Mouse (Mus musculus) liver, postnatal 0 days (tissue): ENCODE data around the gene Dzank1. TPM values are rescaled to one million over a fixed set of nuclear protein-coding genes. Genes with fewer than 3 reads are reported as not detected.

Source experiments
- ATAC-seq: fragments of 200-750 bp; cut with Nextera tagmentation; 2 replicates; pipeline ENCODE4 v1.8.0; 2017; ENCODE audit warnings: mild to moderate bottlenecking, moderate library complexity
- DNase-seq: peaks from one replicate; pipeline ENCODE4 v3.0.0-alpha.2; 2016
- H3K27ac ChIP-seq: fragments of 300-500 bp; sonication (generic); 2 replicates; pipeline ENCODE4 v1.5.1; 2014; ENCODE audit warnings: antibody characterized with exemption, moderate library complexity, mild to moderate bottlenecking, low read depth
- H3K27me3 ChIP-seq: fragments of 300-500 bp; sonication (generic); 2 replicates; pipeline ENCODE4 v1.6.1; 2014; ENCODE audit warnings: low read length, control low read depth, mixed read lengths; ENCODE audit not compliant: insufficient read depth
- H3K36me3 ChIP-seq: fragments of 300-500 bp; sonication (generic); replicated peaks from 2 replicates; pipeline ENCODE4 v1.6.1; 2014; ENCODE audit warnings: mild to moderate bottlenecking, control low read depth, low read length, moderate library complexity, mixed read lengths; ENCODE audit not compliant: insufficient read depth
- H3K4me1 ChIP-seq: fragments of 300-500 bp; sonication (generic); 2 replicates; pipeline ENCODE4 v1.6.1; 2014; ENCODE audit warnings: antibody characterized with exemption, mild to moderate bottlenecking, control low read depth; ENCODE audit not compliant: insufficient read depth
- H3K4me2 ChIP-seq: fragments of 300-500 bp; sonication (generic); 2 replicates; pipeline ENCODE4 v1.6.1; 2014; ENCODE audit warnings: low read depth, mild to moderate bottlenecking, low read length, moderate library complexity, mixed read lengths
- H3K4me3 ChIP-seq: fragments of 300-500 bp; sonication (generic); 2 replicates; pipeline ENCODE4 v1.5.1; 2014; ENCODE audit warnings: low read depth, low read length
- H3K9ac ChIP-seq: fragments of 300-500 bp; sonication (generic); replicated peaks from 2 replicates; pipeline ENCODE4 v1.6.1; 2014; ENCODE audit warnings: mild to moderate bottlenecking, moderate library complexity
- H3K9me3 ChIP-seq: fragments of 300-500 bp; sonication (generic); 2 replicates; pipeline ENCODE4 v1.6.1; 2016; ENCODE audit warnings: mild to moderate bottlenecking, control low read depth, low read length, mixed read lengths
- CTCF ChIP-seq: sonication (generic); IDR thresholded peaks from 2 replicates; pipeline ENCODE4 v1.5.1; 2016; ENCODE audit warnings: antibody characterized with exemption, low read depth
- EP300 ChIP-seq: IDR thresholded peaks from 2 replicates; pipeline ENCODE4 v1.6.1; 2016; ENCODE audit warnings: antibody characterized with exemption, low read depth, mild to moderate bottlenecking
- WGBS: fragments of 180-500 bp; shearing (Covaris S2); extraction: QIAGEN DNeasy Blood & Tissue Kit; methylation state at CpG from one replicate; pipeline ENCODE4 v1.1.7; 2014; ENCODE audit not compliant: insufficient replicate concordance; 5-methylcytosine and 5-hydroxymethylcytosine counted together
- polyA plus RNA-seq: library from polyadenylated mRNA; unstranded; fragments of >200 nt; fragmentation: Nextera tagmentation; extraction: Ambion mirVana; gene quantifications from 2 replicates; pipeline ENCODE4 v1.2.1, GENCODE M21; 2015

The Dzank1 gene
- polyA plus RNA-seq, 1 experiment from 2014 or later: 0.02 TPM

- H3K9ac ChIP-seq: no peak overlapping the region
- TF ChIP-seq CTCF: no peak
- no peak for TF ChIP-seq EP300
- no peaks in the 10 kb centered on the region for H3K36me3 ChIP-seq
- H3K4me1 ChIP-seq: no peaks in the 10 kb centered on the region
- ATAC-seq (no peak), DNase-seq (no peak)
- WGBS: 36% methylated on average over 1 of the region's 1 CpGs
- H3K4me2 ChIP-seq: no peak overlapping the region
- no peaks in the 10 kb centered on the region for H3K27me3 ChIP-seq
- no peak overlapping the region for H3K27ac ChIP-seq
- no peaks in the 10 kb centered on the region for H3K9me3 ChIP-seq
- H3K4me3 ChIP-seq: no peak overlapping the region
Measured at GRCm38 (mm10) chr2:144484084-144484483, 43.1 kb downstream of the Dzank1 start.

DNA sequence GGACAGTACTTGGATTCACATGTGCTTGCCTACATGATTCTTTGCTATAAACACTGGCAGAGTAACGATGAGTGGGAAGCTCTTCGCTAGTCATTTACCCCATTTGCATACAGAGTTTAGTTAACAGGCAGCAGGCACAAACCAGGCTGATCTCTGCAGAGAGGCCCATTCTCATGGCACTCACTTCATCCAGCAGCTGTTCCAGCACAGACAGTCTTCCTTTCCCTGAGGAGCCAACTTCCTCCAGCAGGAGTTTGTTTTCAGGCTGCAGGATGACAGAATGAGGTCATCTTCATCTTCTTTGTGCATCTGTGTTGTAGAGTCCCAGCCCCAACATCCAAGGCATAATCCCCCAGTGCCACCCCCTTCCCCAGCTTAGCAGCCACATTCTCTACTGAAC is 47.8 kb downstream of the Dzank1 start:
- Histone ChIP-seq H3K4me1 (no peaks in the 10 kb centered on the region), H3K9me3 (no peaks in the 10 kb centered on the region), H3K4me2 (no peak overlapping the region), H3K36me3 (no peaks in the 10 kb centered on the region), H3K4me3 (no peak overlapping the region), H3K27me3 (no peaks in the 10 kb centered on the region), H3K27ac (no peak overlapping the region), H3K9ac (no peak overlapping the region)
- 68% methylated on average over 2 of the region's 2 CpGs for WGBS
- TF ChIP-seq CTCF (no peak), EP300 (no peak)
- no peak for DNase-seq
- no peak for ATAC-seq

- H3K27ac ChIP-seq: no peak overlapping the region
- H3K4me3 ChIP-seq: no peak overlapping the region
- DNase-seq: no peak
- no peak overlapping the region for H3K9ac ChIP-seq
- ATAC-seq: no peak
- no peaks in the 10 kb centered on the region for H3K4me1 ChIP-seq
- no peaks in the 10 kb centered on the region for H3K9me3 ChIP-seq
- H3K4me2 ChIP-seq: no peak overlapping the region
- no peaks in the 10 kb centered on the region for H3K27me3 ChIP-seq
- WGBS: 55% methylated on average over 5 of the region's 5 CpGs
- TF ChIP-seq CTCF (peak; percentile 51), EP300 (no peak)
- no peaks in the 10 kb centered on the region for H3K36me3 ChIP-seq
Measured at GRCm38 (mm10) chr2:144467203-144467602, 60.0 kb downstream of the Dzank1 start.

DNA sequence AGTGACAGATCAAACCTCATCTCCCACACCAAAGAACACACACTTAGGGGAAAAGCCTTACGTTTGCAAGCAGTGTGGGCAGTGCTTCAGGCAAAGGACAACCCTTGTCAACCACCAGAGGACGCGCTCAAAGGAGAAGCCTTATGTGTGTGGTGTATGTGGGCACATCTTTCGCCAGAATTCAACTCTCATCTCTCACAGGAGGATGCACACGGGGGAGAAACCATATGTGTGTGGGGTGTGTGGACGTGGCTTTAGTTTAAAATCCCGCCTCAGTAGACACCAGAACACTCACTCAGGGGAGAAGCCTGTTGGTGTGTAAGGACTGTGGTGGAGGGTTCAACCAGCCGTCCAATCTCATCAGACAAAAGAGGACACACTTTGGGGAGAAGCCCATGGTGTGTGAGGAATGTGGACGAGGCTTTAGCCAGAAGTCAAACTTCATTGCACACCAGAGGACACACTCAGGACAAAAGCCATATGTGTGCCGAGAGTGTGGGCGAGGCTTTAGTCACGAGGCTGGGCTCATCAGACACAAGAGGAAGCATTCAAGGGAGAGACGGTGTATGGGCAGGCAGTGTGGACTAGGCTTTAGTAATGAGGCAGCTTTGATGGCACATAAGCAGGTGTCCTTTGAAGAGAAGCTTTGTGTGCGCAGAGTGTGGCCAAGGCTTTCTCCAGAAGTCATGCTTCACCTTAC is 61.2 kb downstream of the Dzank1 start:
- Histone ChIP-seq H3K4me1 (no peaks in the 10 kb centered on the region), H3K27me3 (no peaks in the 10 kb centered on the region), H3K9me3 (no peaks in the 10 kb centered on the region), H3K4me3 (no peak overlapping the region), H3K36me3 (no peaks in the 10 kb centered on the region), H3K9ac (no peak overlapping the region), H3K27ac (no peak overlapping the region), H3K4me2 (no peak overlapping the region)
- DNase-seq: no peak
- 72% methylated on average over 14 of the region's 14 CpGs for WGBS
- TF ChIP-seq CTCF (no peak), EP300 (no peak)
- ATAC-seq: no peak

GRCm38 (mm10) chr2:144464799-144465760 is 62.1 kb downstream of the Dzank1 start:
- Histone ChIP-seq H3K36me3 (no peaks in the 10 kb centered on the region), H3K27ac (no peak overlapping the region), H3K9me3 (no peaks in the 10 kb centered on the region), H3K4me3 (no peak overlapping the region), H3K4me2 (no peak overlapping the region), H3K4me1 (no peaks in the 10 kb centered on the region), H3K9ac (no peak overlapping the region), H3K27me3 (no peaks in the 10 kb centered on the region)
- DNase-seq (no peak), ATAC-seq (no peak)
- no peak for TF ChIP-seq EP300
- no peak for TF ChIP-seq CTCF
- WGBS: 78% methylated on average over 9 of the region's 9 CpGs

DNA sequence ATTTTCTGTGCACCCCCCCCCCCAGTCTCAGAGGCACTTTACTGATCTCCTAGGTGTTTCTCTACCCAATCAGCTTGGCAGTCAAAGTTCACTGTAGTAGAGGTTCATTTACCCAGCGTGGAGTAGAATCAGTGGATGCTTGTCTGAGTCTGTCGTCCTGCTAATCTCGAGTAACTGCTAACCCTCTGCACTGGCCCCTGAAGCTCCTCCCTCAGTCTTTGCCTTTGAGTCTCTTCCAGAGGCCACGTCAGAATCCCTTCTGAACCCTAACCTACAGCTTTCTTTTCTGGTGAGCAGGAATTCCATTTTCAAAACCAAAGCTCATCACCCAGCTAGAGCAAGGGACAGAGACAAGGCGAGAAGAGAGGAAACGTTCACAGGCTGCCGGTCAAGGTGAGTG is 63.0 kb downstream of the Dzank1 start:
- DNase-seq (no peak), ATAC-seq (no peak)
- Histone ChIP-seq H3K9me3 (no peaks in the 10 kb centered on the region), H3K9ac (no peak overlapping the region), H3K4me3 (no peak overlapping the region), H3K36me3 (no peaks in the 10 kb centered on the region), H3K27me3 (no peaks in the 10 kb centered on the region), H3K27ac (no peak overlapping the region), H3K4me2 (no peak overlapping the region), H3K4me1 (0 out of 2 replicates have a peak, but pooled peaks cover 2% of the 10 kb centered on the region)
- 67% methylated on average over 7 of the region's 7 CpGs for WGBS
- TF ChIP-seq CTCF (no peak), EP300 (no peak)
